Mouse (Mus musculus) duodenum, adult 2 months (tissue): Measurements from ENCODE around the gene Epn3. TPM values are rescaled to one million over a fixed set of nuclear protein-coding genes. Genes with fewer than 3 reads are reported as not detected.

Experiments
- polyA plus RNA-seq: library from polyadenylated mRNA; depleted of rRNA; stranded (reverse); fragments of >200 nt; gene quantifications from 2 replicates; pipeline ENCODE4 v1.2.3, GENCODE M21; 2012; ENCODE audit warnings: low replicate concordance; rRNA removed

The Epn3 gene
- 4.1 and 10.7 TPM in 2 replicates for polyA plus RNA-seq

GRCm38 (mm10) chr11:94499661-94500152, at the start of gene Epn3:
Gene Epn3, minus strand, starts transcription at chr11:94499974.

GRCm38 (mm10) chr11:94548888-94549690, 49.3 kb upstream of the Epn3 start, which contains the start of gene Rsad1:
Gene Rsad1, minus strand, starts transcription at chr11:94549255.

DNA sequence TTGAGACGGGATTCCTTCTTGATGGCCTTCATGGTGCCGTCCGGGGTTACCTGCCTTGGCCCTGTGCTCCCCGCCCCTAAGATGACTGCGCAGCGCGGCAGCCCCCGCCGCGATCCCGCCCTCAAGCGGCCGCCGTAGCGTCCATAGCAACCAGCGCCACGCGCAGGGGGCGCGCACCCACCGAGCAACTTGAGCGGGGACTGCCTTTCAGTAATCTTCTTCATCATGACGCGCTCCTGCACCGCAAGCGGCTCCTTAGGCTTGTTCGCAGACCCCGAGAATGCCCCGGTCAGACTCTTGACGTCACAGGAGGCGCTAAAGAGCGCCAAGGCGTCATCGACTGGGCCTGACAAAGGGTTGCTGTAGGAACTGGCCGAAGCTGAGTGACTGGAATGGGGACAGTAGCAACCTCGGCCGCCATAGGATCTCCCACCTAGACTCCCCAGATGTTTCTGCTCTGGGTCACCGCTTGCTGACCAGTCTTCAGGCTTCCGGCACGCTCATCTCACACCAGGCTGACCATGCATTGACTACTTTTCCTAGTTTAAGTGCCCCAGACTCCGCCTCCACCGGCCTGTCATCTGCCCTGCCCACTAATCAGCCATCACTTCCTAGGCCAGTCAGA, 21.6 kb upstream of the Epn3 start, which contains the start of gene Mycbpap:
Gene Mycbpap (minus strand): TSS at position 524 of the 625 bp plus-strand sequence.

DNA sequence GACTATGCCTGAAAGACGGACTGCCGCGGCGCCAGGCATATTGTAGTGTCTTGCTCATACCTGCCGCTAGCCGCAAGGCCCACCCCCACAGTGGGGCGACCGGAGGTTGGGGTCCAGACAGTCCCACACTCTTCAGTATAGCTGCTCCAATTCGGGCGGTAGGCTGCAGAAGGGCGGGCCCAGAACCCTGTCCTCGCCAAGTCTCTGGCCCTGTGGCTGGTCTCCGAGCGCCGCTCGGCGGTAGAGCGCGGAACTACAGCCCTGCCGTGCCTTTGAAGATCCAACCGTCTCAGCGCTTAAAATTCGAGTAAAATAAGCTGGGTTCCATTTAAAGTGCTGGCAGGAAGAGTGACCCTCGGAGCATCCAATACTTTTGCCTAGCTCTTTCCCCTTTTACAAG, 13.8 kb downstream of the Epn3 start, which contains the start of gene Spata20:
Gene Spata20 (minus strand): TSS at position 179 of the 400 bp plus-strand sequence.

GRCm38 (mm10) chr11:94473707-94474543, 25.8 kb downstream of the Epn3 start, which contains the start of gene Cacna1g:
Gene Cacna1g, minus strand, starts transcription at chr11:94474198.

Other genes starting within 250 kb of the Epn3 start
- 0.74 and 2.4 TPM in 2 replicates for gene Gm21885, start 218.1 kb downstream of the Epn3 start, polyA plus RNA-seq
- gene Luc7l3, start 178.0 kb downstream of the Epn3 start, polyA plus RNA-seq: 0.92 and 1.6 TPM in 2 replicates
- gene Ankrd40, start 172.0 kb downstream of the Epn3 start, polyA plus RNA-seq: 68.4 and 74.6 TPM in 2 replicates
- 70.3 and 173 TPM in 2 replicates for gene Abcc3, start 107.0 kb downstream of the Epn3 start, polyA plus RNA-seq
- gene Cacna1g, start 25.8 kb downstream of the Epn3 start, polyA plus RNA-seq: 7.5 and 15.5 TPM in 2 replicates
- gene Spata20, start 13.8 kb downstream of the Epn3 start, polyA plus RNA-seq: 0.08 TPM in 1 of 2 replicates, not detected in the other
- gene Mycbpap, start 21.8 kb upstream of the Epn3 start, polyA plus RNA-seq: 1.9 and 2.7 TPM in 2 replicates
- gene Rsad1, start 49.3 kb upstream of the Epn3 start, polyA plus RNA-seq: 4.8 and 7.6 TPM in 2 replicates
- 1.3 and 66.7 TPM in 2 replicates for gene Chad, start 65.1 kb upstream of the Epn3 start, polyA plus RNA-seq
- gene Acsf2, start 101.9 kb upstream of the Epn3 start, polyA plus RNA-seq: 29.7 and 35.2 TPM in 2 replicates
- 115 and 176 TPM in 2 replicates for gene Lrrc59, start 129.8 kb upstream of the Epn3 start, polyA plus RNA-seq
- 16.2 and 23.4 TPM in 2 replicates for gene Mrpl27, start 153.8 kb upstream of the Epn3 start, polyA plus RNA-seq
- 0.92 and 1.4 TPM in 2 replicates for gene Eme1, start 154.0 kb upstream of the Epn3 start, polyA plus RNA-seq
- 23.8 and 24.6 TPM in 2 replicates for gene Xylt2, start 177.5 kb upstream of the Epn3 start, polyA plus RNA-seq
- 0.05 TPM in 1 of 2 replicates, not detected in the other for gene Gm11541, start 204.5 kb upstream of the Epn3 start, polyA plus RNA-seq
- gene Cdc34b, start 241.8 kb upstream of the Epn3 start, polyA plus RNA-seq: 0.09 TPM in 1 of 2 replicates, not detected in the other